Mouse (Mus musculus) limb, embryonic 11.5 days (tissue): ENCODE measurements at regions not wholly inside any gene's neighbourhood (a gene's known extent, or its start where the extent isn't known, plus 50 kb on each side); places are given as distances from the start of the nearest gene placed in this dataset.
"Not testable (repeated sequence)": the region's sequence is repeated elsewhere in the genome, so short reads cannot be mapped to it uniquely, and the experiment has no call there.

Experiments used
- ATAC-seq: fragments of 200-750 bp; cut with Nextera tagmentation; 2 replicates; pipeline ENCODE4 v1.8.0; 2017; ENCODE audit warnings: low read depth; ENCODE audit not compliant: insufficient number of reproducible peaks, low FRiP score, low TSS enrichment
- DNase-seq: peaks from one replicate; pipeline ENCODE4 v3.0.0-alpha.2; 2015; ENCODE audit warnings: low spot score
- H3K27ac ChIP-seq: fragments of 300-500 bp; sonication (generic); replicated peaks from 2 replicates; pipeline ENCODE4 v1.5.1; 2014; ENCODE audit warnings: low read depth, mild to moderate bottlenecking, low read length
- H3K27me3 ChIP-seq: fragments of 300-500 bp; sonication (generic); 2 replicates; pipeline ENCODE4 v1.6.1; 2014; ENCODE audit warnings: mild to moderate bottlenecking, low read length, mixed read lengths; ENCODE audit not compliant: control insufficient read depth, insufficient read depth
- H3K36me3 ChIP-seq: fragments of 300-500 bp; sonication (generic); 2 replicates; pipeline ENCODE4 v1.6.1; 2014; ENCODE audit warnings: mild to moderate bottlenecking, low read length, moderate library complexity, mixed read lengths; ENCODE audit not compliant: control insufficient read depth, insufficient read depth
- H3K4me1 ChIP-seq: fragments of 300-500 bp; sonication (generic); 2 replicates; pipeline ENCODE4 v1.6.1; 2014; ENCODE audit warnings: low read length, mixed read lengths; ENCODE audit not compliant: control insufficient read depth, insufficient read depth
- H3K4me2 ChIP-seq: fragments of 300-500 bp; sonication (generic); 2 replicates; pipeline ENCODE4 v1.6.1; 2014; ENCODE audit warnings: low read depth, mild to moderate bottlenecking, moderate library complexity; ENCODE audit not compliant: severe bottlenecking
- H3K4me3 ChIP-seq: fragments of 300-500 bp; sonication (generic); 2 replicates; pipeline ENCODE4 v1.5.1; 2014; ENCODE audit warnings: low read depth, low read length
- H3K9ac ChIP-seq: fragments of 300-500 bp; sonication (generic); 2 replicates; pipeline ENCODE4 v1.6.1; 2014; ENCODE audit warnings: mild to moderate bottlenecking, low read length
- H3K9me3 ChIP-seq: fragments of 300-500 bp; sonication (generic); 2 replicates; pipeline ENCODE4 v1.6.1; 2016; ENCODE audit warnings: low read length; ENCODE audit not compliant: control insufficient read depth
- WGBS: fragments of 180-500 bp; shearing (Covaris S2); extraction: QIAGEN DNeasy Blood & Tissue Kit; methylation state at CpG from one replicate; pipeline ENCODE4 v1.1.7; 2014; 5-methylcytosine and 5-hydroxymethylcytosine counted together

GRCm38 (mm10) chr1:96626271-96626670 is 245.7 kb downstream of the Slco4c1 start:
- DNase-seq = no peak
- no peaks in the 10 kb centered on the region for H3K9me3 ChIP-seq
- no peak overlapping the region for H3K4me3 ChIP-seq
- no peaks in the 10 kb centered on the region for H3K36me3 ChIP-seq
- H3K4me2 ChIP-seq = no peak overlapping the region
- no peaks in the 10 kb centered on the region for H3K4me1 ChIP-seq
- H3K27me3 ChIP-seq = no peaks in the 10 kb centered on the region
- WGBS = 94% methylated on average over 1 of the region's 1 CpGs
- H3K27ac ChIP-seq = no peak overlapping the region
- ATAC-seq = no peak
- H3K9ac ChIP-seq = no peak overlapping the region

- H3K27me3 ChIP-seq, H3K9ac ChIP-seq, ATAC-seq, H3K27ac ChIP-seq, H3K4me3 ChIP-seq, H3K4me1 ChIP-seq, DNase-seq, H3K9me3 ChIP-seq, H3K4me2 ChIP-seq, H3K36me3 ChIP-seq: not testable (repeated sequence)
- 93% methylated on average over 5 of the region's 5 CpGs for WGBS
Observed at GRCm38 (mm10) chr1:96625326-96625725, 246.6 kb downstream of the Slco4c1 start.

DNA sequence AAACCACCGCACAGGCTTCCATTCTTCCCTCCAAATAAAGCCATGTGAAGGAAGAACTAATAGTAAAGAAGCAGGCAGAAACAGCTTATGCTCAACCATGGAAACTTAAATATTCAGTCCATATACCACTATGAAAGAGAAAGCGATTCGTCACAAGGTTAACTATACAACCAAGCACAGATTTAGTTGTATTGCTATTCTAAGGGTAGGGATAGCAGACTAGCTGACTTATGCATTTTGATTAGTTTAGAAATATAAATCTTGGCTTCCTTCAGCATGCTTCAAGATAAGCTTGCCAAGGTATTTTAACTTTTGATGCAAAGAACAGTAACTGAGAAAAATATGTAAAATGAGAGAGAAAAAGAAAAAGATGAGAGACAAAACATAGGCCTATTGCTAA is 275.8 kb downstream of the Slco4c1 start:
- Histone ChIP-seq H3K27me3 (no peaks in the 10 kb centered on the region), H3K4me2 (no peak overlapping the region), H3K36me3 (no peaks in the 10 kb centered on the region), H3K27ac (no peak overlapping the region), H3K4me1 (no peaks in the 10 kb centered on the region), H3K9me3 (no peaks in the 10 kb centered on the region), H3K9ac (no peak overlapping the region), H3K4me3 (no peak overlapping the region)
- 89% methylated on average over 3 of the region's 3 CpGs for WGBS
- ATAC-seq (no peak), DNase-seq (no peak)

DNA sequence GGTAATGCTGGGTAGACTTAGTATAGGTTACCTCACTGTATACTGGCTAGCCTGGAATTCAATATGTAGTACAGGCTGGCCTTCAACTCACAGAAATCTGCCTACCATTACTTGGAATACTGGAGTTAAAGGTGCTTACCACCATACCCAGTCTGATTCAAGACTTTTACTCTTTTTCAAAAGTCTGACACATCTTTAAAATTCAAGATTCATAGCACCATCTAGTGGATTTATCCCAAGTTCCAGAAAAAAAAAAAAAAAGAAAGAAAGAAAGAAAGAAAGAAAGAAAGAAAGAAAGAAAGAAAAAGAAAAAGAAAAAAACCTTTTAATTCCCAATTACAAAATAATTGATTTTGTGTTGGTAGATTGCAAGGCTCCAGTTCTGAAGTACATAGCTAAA is 302.7 kb downstream of the Slco4c1 start:
- H3K27ac ChIP-seq = no peak overlapping the region
- H3K9me3 ChIP-seq = no peaks in the 10 kb centered on the region
- H3K27me3 ChIP-seq = no peaks in the 10 kb centered on the region
- no peak overlapping the region for H3K9ac ChIP-seq
- ATAC-seq (no peak), DNase-seq (no peak)
- H3K4me2 ChIP-seq = no peak overlapping the region
- no peaks in the 10 kb centered on the region for H3K36me3 ChIP-seq
- no peaks in the 10 kb centered on the region for H3K4me1 ChIP-seq
- H3K4me3 ChIP-seq = no peak overlapping the region

DNA sequence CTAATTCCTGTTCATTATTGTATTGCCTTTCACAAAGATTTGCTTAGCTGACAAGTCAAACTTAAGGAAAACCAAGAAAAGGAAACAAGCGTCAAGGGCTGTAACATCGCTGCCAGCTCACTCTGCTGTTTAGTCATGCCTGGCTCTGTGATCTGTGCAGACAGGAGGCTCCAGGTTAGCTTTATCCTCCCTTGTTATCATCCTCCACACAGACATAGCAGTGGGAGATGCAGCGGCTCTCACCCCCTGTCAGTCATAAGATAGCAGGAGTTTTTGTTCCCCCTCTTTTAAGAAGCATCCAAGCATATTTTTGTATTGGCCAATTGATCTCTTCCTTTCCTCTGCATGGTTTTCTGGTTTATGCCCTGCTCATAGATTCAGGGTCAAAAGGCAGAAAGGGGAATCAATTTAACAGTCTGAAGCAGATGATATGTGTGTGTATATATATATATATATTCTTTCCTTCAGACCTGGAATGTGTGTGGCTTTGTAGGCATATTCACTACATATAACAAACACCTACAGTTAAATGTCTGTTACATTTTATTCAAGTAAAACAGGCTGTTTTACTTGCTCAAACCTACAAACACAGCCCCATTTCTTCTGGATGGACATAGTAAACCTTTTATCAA is 308.6 kb downstream of the Slco4c1 start:
- DNase-seq = no peak
- Histone ChIP-seq H3K4me3 (no peak overlapping the region), H3K36me3 (no peaks in the 10 kb centered on the region), H3K4me2 (no peak overlapping the region), H3K27me3 (no peaks in the 10 kb centered on the region), H3K27ac (no peak overlapping the region), H3K9ac (no peak overlapping the region), H3K9me3 (no peaks in the 10 kb centered on the region), H3K4me1 (no peaks in the 10 kb centered on the region)
- ATAC-seq = no peak
- 91% methylated on average over 3 of the region's 3 CpGs for WGBS

GRCm38 (mm10) chr1:96556258-96556657 is 315.7 kb downstream of the Slco4c1 start:
- no peaks in the 10 kb centered on the region for H3K9me3 ChIP-seq
- H3K27me3 ChIP-seq = no peaks in the 10 kb centered on the region
- no peaks in the 10 kb centered on the region for H3K36me3 ChIP-seq
- DNase-seq (no peak), ATAC-seq (no peak)
- H3K4me2 ChIP-seq = no peak overlapping the region
- H3K27ac ChIP-seq = no peak overlapping the region
- H3K4me3 ChIP-seq = no peak overlapping the region
- no peak overlapping the region for H3K9ac ChIP-seq
- H3K4me1 ChIP-seq = no peaks in the 10 kb centered on the region

GRCm38 (mm10) chr1:96519347-96519746 is 352.6 kb downstream of the Slco4c1 start:
- WGBS = 90% methylated on average over 3 of the region's 3 CpGs
- DNase-seq (no peak), ATAC-seq (no peak)
- Histone ChIP-seq H3K27me3 (no peaks in the 10 kb centered on the region), H3K27ac (no peak overlapping the region), H3K4me3 (no peak overlapping the region), H3K4me1 (no peaks in the 10 kb centered on the region), H3K9ac (no peak overlapping the region), H3K4me2 (no peak overlapping the region), H3K36me3 (no peaks in the 10 kb centered on the region), H3K9me3 (no peaks in the 10 kb centered on the region)

DNA sequence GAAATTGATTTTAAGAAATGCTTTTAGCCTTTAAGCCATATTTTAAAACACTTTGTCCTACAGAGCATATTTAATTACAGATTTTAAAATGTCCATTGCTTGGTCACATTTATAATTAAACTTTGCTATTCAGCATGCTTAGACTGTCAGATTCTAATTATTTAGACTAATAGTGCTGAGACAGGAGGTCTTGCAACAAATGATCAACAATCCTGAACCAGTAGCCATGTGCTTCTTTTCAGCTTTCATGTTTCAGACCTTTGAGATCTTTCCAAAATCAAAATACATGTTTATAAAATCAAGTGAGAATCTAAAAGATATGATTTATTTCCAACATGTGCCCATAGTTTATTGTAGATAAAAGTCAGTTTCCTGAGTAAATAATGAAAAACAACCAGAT is 371.0 kb downstream of the Slco4c1 start:
- Histone ChIP-seq H3K9me3 (no peaks in the 10 kb centered on the region), H3K4me3 (no peak overlapping the region), H3K27ac (no peak overlapping the region), H3K27me3 (no peaks in the 10 kb centered on the region), H3K36me3 (no peaks in the 10 kb centered on the region), H3K4me2 (no peak overlapping the region), H3K4me1 (no peaks in the 10 kb centered on the region), H3K9ac (no peak overlapping the region)
- ATAC-seq = no peak
- no peak for DNase-seq

GRCm38 (mm10) chr1:96482816-96483215 is 389.2 kb downstream of the Slco4c1 start:
- H3K27me3 ChIP-seq = no peaks in the 10 kb centered on the region
- ATAC-seq (no peak), DNase-seq (no peak)
- no peaks in the 10 kb centered on the region for H3K4me1 ChIP-seq
- H3K27ac ChIP-seq = no peak overlapping the region
- 73% methylated on average over 1 of the region's 1 CpGs for WGBS
- H3K4me3 ChIP-seq = no peak overlapping the region
- no peaks in the 10 kb centered on the region for H3K9me3 ChIP-seq
- H3K36me3 ChIP-seq = no peaks in the 10 kb centered on the region
- no peak overlapping the region for H3K9ac ChIP-seq
- no peak overlapping the region for H3K4me2 ChIP-seq
